Mouse (Mus musculus) lung, embryonic 14.5 days (tissue): ENCODE results near the gene Bmp2k. TPM values are rescaled to one million over a fixed set of nuclear protein-coding genes. Genes with fewer than 3 reads are reported as not detected.
"Not testable (repeated sequence)": the region's sequence is repeated elsewhere in the genome, so short reads cannot be mapped to it uniquely, and the experiment has no call there.

Experiments used
- ATAC-seq: fragments of 200-750 bp; cut with Nextera tagmentation; 2 replicates; pipeline ENCODE4 v1.8.0; 2017; ENCODE audit warnings: mild to moderate bottlenecking, moderate TSS enrichment, moderate library complexity; ENCODE audit not compliant: insufficient read depth
- DNase-seq: peaks from one replicate; pipeline ENCODE4 v3.0.0-alpha.2; 2015
- H3K27ac ChIP-seq: fragments of 300-500 bp; sonication (generic); 2 replicates; pipeline ENCODE4 v1.5.1; 2014; ENCODE audit warnings: low read depth, mild to moderate bottlenecking, moderate library complexity
- H3K27me3 ChIP-seq: fragments of 300-500 bp; sonication (generic); 2 replicates; pipeline ENCODE4 v1.6.1; 2014; ENCODE audit warnings: low read length, control low read depth; ENCODE audit not compliant: insufficient read depth
- H3K36me3 ChIP-seq: fragments of 300-500 bp; sonication (generic); 2 replicates; pipeline ENCODE4 v1.6.1; 2014; ENCODE audit warnings: control low read depth; ENCODE audit not compliant: insufficient read depth
- H3K4me1 ChIP-seq: fragments of 300-500 bp; sonication (generic); 2 replicates; pipeline ENCODE4 v1.6.1; 2014; ENCODE audit warnings: antibody characterized with exemption, control low read depth; ENCODE audit not compliant: insufficient read depth
- H3K4me2 ChIP-seq: fragments of 300-500 bp; sonication (generic); 2 replicates; pipeline ENCODE4 v1.6.1; 2014; ENCODE audit warnings: mild to moderate bottlenecking
- H3K4me3 ChIP-seq: fragments of 300-500 bp; sonication (generic); 2 replicates; pipeline ENCODE4 v1.5.1; 2014; ENCODE audit warnings: low read depth, low read length
- H3K9ac ChIP-seq: fragments of 300-500 bp; sonication (generic); 2 replicates; pipeline ENCODE4 v1.6.1; 2014
- H3K9me3 ChIP-seq: fragments of 300-500 bp; sonication (generic); 2 replicates; pipeline ENCODE4 v1.6.1; 2016; ENCODE audit warnings: low read depth, low read length, control low read depth
- CTCF ChIP-seq: IDR thresholded peaks from 2 replicates; pipeline ENCODE4 v1.5.1; 2016; ENCODE audit warnings: antibody characterized with exemption, low read depth
- WGBS: fragments of 180-500 bp; shearing (Covaris S2); extraction: QIAGEN DNeasy Blood & Tissue Kit; methylation state at CpG from one replicate; pipeline ENCODE4 v1.1.7; 2014; 5-methylcytosine and 5-hydroxymethylcytosine counted together
- polyA plus RNA-seq: library from polyadenylated mRNA; unstranded; fragments of >200 nt; fragmentation: Nextera tagmentation; extraction: Ambion mirVana; gene quantifications from 2 replicates; pipeline ENCODE4 v1.2.1, GENCODE M21; 2014

Gene Bmp2k
- polyA plus RNA-seq, 1 experiment from 2014 or later, result 11.0 TPM

DNA sequence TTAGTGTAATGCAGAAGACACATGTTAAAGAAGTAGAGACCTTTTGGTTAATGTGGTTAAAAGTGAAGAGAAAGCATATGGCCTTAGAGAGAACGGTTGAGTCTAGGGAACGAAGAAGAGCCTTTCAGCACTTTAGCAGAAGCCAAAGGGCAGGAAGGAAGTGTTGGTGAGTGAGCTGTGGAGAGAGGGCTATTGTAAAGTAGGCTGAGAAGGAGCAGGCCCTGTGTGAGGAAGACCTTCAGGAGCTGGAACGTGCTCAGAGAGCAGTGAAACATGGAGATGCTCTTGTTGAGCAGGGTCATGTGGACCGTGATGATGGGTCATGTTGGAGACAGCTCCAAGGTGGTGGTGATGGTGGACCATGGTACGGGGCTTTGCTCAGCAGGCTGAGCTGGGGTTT, 4.8 kb downstream of the Bmp2k start:
- ATAC-seq (no peak), DNase-seq (no peak)
- H3K9ac ChIP-seq, result no peak overlapping the region
- no peak overlapping the region for H3K4me3 ChIP-seq
- TF ChIP-seq CTCF, result no peak
- H3K27ac ChIP-seq, result no peak overlapping the region
- H3K9me3 ChIP-seq, result no peaks in the 10 kb centered on the region
- 73% methylated on average over 5 of the region's 5 CpGs for WGBS
- H3K36me3 ChIP-seq, result no peaks in the 10 kb centered on the region
- no peaks in the 10 kb centered on the region for H3K27me3 ChIP-seq
- peaks cover 12% of the 10 kb centered on the region; the same call in 1 of the 2 replicates for H3K4me1 ChIP-seq
- no peak overlapping the region for H3K4me2 ChIP-seq

DNA sequence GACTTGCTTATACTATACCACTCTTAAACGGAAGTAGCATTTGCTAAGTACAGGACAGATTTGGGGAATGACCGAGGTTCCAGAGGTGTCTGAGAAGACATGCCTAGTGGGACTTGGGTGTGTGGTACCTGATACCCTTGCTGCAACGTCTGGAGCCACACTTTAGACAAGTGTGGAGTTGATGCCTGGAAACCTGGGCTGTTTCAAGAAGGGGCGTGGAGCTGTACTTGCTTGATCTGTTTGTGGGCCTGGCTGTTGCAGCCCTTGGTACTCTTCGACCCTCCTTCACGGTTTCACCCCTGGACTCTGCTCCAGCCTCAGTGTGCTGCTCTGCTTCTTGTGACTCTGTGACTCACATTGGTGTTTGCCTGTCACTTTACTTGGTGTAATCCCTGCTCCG, 5.4 kb downstream of the Bmp2k start:
- peaks cover 12% of the 10 kb centered on the region; the same call in 1 of the 2 replicates for H3K4me1 ChIP-seq
- no peak overlapping the region for H3K4me3 ChIP-seq
- H3K27me3 ChIP-seq, result no peaks in the 10 kb centered on the region
- no peaks in the 10 kb centered on the region for H3K9me3 ChIP-seq
- TF ChIP-seq CTCF, result no peak
- H3K9ac ChIP-seq, result no peak overlapping the region
- DNase-seq (no peak), ATAC-seq (no peak)
- 75% methylated on average over 7 of the region's 7 CpGs for WGBS
- H3K4me2 ChIP-seq, result no peak overlapping the region
- no peak overlapping the region for H3K27ac ChIP-seq
- no peaks in the 10 kb centered on the region for H3K36me3 ChIP-seq

DNA sequence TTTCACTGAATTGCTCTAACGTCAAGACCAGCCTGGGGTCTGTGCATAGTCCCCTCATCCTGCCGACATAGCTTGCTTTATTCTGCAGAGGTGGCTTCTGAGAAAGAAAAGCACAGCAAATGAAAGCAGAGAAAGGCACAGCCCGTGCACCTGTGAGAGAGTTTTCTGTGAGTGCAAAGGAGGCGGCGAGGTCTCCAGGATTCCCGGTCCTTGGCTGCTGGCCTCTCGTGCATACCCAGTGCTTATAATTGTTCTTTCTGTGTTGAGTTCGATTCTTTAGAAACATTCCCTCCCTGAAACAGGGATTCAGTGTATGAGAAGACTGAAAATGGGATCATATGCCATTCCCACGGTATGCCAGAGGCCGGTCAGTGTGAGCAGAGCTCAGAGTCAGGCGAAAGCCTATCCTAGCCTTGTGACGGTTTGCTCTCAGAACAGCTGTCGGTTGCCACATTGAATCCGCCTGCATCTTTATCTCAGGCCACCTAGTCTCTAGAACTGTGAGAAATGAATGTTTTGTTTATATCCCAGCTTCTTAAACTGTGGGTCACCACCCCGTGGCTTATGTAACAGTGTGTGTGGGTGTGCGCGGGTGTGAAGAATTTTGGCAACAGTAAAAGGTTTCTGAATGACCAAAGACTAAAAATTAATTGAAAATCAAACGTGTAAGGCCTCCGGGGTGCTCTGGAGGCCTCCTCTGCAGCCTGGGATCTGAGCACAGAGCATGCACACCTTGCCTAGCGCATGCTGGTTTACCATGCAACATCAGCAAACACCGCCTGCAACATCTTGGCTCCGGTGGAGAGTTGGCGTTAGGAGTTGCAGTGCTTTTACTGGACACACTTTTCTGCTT, 6.9 kb downstream of the Bmp2k start:
- TF ChIP-seq CTCF, result no peak
- Histone ChIP-seq H3K36me3 (no peaks in the 10 kb centered on the region), H3K9me3 (no peaks in the 10 kb centered on the region), H3K4me3 (no peak overlapping the region), H3K4me1 (peaks cover 12% of the 10 kb centered on the region; the same call in 1 of the 2 replicates), H3K9ac (no peak overlapping the region), H3K27me3 (no peaks in the 10 kb centered on the region), H3K27ac (no peak overlapping the region), H3K4me2 (no peak overlapping the region)
- WGBS, result 53% methylated on average over 23 of the region's 23 CpGs
- ATAC-seq, result peak; percentile 60; the same call in 1 of the 2 replicates
- DNase-seq, result peak; percentile 43

DNA sequence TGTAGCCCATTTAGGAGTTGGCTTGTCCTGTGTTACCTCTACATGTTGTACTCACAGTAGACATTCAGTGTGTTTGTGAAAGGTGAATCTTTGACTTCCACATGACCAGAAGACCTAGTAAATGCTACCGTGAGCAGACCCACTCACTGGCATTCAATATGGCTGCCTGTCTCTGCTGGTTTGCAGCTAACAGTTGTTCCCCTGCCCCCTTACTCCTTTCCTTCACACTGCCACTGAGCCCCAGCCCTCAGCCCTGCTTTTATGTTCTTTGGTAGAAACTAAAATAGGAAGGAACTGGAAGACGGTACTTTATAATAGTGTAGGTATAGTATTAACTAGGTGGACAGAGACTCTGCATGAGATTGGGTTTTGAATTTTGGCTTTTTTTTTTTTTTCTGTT, 8.4 kb downstream of the Bmp2k start:
- Histone ChIP-seq H3K4me3 (no peak overlapping the region), H3K4me2 (no peak overlapping the region), H3K27ac (no peak overlapping the region), H3K9ac (no peak overlapping the region), H3K9me3 (no peaks in the 10 kb centered on the region), H3K36me3 (no peaks in the 10 kb centered on the region), H3K27me3 (no peaks in the 10 kb centered on the region), H3K4me1 (peaks cover 7% of the 10 kb centered on the region; the same call in 1 of the 2 replicates)
- DNase-seq (no peak), ATAC-seq (no peak)
- 86% methylated on average over 2 of the region's 2 CpGs for WGBS
- no peak for TF ChIP-seq CTCF

DNA sequence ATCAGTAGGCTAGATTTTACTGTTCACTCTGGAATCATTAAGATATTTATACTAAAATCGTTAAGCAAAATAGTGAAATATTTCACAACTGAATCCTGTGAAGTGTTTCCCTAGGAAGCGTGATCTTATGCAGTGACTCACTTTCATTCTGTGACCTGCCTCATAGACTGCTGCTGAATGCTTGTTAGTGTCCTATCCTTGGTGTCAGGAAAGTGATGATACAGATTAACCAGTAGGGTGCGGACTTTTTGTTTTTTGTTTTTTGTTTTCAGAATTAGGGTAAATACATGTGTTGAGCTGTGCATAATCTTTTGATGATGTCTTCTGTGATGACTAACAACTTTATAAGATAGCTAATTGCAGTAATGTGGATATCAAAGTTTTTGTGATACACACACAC, 9.4 kb downstream of the Bmp2k start:
- Histone ChIP-seq H3K27ac (no peak overlapping the region), H3K27me3 (no peaks in the 10 kb centered on the region), H3K4me2 (no peak overlapping the region), H3K4me3 (no peak overlapping the region), H3K9me3 (no peaks in the 10 kb centered on the region), H3K4me1 (peaks cover 7% of the 10 kb centered on the region; the same call in 1 of the 2 replicates), H3K9ac (no peak overlapping the region), H3K36me3 (no peaks in the 10 kb centered on the region)
- DNase-seq, result no peak
- no peak for ATAC-seq
- 92% methylated on average over 3 of the region's 3 CpGs for WGBS
- TF ChIP-seq CTCF, result no peak

DNA sequence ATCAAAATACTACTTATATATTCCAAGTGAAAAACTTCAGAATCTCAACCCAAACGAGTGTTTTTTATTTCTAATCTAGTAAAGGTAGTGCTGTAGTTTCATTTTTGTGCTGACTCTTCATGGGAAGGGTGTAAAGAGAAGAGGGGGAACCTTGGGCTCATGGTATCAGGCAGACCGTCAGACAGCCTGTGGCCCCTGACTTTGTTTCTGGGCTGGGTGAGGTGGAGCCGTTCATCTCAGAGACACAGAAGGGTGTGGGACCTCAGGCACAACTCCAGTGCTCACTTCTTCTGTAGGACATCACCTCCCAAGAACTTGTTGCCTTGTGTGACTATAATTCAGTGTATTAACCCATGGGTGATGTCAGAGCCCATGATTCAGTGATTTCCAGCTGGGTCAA, 10.0 kb downstream of the Bmp2k start:
- Histone ChIP-seq H3K27me3 (no peaks in the 10 kb centered on the region), H3K9ac (no peak overlapping the region), H3K4me1 (peaks cover 7% of the 10 kb centered on the region; the same call in 1 of the 2 replicates), H3K4me3 (no peak overlapping the region), H3K27ac (no peak overlapping the region), H3K36me3 (no peaks in the 10 kb centered on the region), H3K9me3 (no peaks in the 10 kb centered on the region), H3K4me2 (no peak overlapping the region)
- ATAC-seq (no peak), DNase-seq (no peak)
- no peak for TF ChIP-seq CTCF
- WGBS, result 82% methylated on average over 3 of the region's 3 CpGs

DNA sequence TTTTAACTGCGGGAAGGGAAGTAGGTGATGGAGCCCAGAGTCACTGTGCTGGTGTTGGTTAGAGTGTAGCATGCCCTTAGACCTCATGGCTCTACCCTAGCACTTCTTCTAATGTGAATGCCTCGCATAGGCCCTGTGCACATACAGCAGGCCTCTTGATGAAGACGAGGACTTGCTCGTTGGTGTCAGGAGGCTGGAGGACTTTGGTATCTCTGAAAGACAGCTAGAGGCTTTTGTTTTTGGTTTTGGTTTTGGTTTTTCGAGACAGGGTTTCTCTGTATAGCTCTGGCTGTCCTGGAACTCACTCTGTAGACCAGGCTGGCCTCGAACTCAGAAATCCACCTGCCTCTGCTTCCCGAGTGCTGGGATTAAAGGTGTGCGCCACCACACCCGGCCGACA, 11.7 kb downstream of the Bmp2k start:
- not testable (repeated sequence) for H3K4me1 ChIP-seq, H3K36me3 ChIP-seq, H3K4me2 ChIP-seq, H3K9ac ChIP-seq, ATAC-seq, H3K4me3 ChIP-seq, DNase-seq, H3K27me3 ChIP-seq, H3K27ac ChIP-seq, H3K9me3 ChIP-seq
- 89% methylated on average over 10 of the region's 10 CpGs for WGBS
